Mouse (Mus musculus) liver, adult (tissue): Measurements from ENCODE around the gene F2rl2.

Source experiments
- GATA4 ChIP-seq: IDR thresholded peaks from 2 replicates; pipeline ENCODE4 v1.6.1; 2014; ENCODE audit warnings: mild to moderate bottlenecking, low read length; ENCODE audit not compliant: insufficient replicate concordance

The F2rl2 gene

GRCm38 (mm10) chr13:95739651-95740050 lies 43.0 kb downstream of the F2rl2 start:
- TF ChIP-seq GATA4: no peak

DNA sequence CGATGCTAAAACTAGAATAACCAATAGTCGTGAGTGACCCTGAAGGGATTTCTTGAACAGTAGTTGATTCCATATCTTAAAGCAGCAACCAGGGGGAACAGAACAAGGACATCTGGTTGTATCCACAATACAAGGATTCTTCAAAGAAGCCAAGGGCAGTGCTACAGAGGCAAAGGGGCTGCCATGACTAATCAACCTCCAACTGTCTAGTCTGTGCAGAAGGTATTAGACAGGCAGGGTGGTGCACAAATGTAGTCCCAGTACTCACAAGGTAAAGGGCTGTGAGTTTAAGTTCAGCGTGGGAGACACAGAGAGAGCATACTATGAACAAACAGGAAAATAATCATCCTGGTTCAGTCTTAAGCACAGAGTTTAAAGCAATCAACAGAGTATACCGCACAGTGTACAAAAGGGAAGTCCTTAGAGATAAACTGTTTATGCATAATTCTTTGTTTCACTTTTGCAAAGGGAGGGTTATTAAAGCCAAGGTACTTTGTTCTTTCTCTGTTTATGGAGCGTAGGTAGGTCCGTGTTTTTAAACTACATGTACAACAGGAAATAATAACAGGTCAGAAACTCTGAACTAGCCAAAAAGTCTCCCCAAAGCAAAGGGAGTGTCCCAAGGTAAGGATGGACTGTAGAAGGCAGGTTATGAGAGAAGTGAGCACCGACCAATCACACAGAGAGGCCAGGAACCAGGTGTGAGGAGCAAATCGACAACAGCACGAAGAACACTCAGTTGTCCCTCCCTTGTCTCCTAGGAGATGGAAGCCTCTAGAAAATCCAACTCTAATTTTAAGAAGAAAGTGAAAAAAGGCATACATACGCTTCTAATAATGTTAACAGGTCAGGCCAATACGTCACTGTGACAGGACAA lies 45.4 kb downstream of the F2rl2 start:
- TF ChIP-seq GATA4: no peak

DNA sequence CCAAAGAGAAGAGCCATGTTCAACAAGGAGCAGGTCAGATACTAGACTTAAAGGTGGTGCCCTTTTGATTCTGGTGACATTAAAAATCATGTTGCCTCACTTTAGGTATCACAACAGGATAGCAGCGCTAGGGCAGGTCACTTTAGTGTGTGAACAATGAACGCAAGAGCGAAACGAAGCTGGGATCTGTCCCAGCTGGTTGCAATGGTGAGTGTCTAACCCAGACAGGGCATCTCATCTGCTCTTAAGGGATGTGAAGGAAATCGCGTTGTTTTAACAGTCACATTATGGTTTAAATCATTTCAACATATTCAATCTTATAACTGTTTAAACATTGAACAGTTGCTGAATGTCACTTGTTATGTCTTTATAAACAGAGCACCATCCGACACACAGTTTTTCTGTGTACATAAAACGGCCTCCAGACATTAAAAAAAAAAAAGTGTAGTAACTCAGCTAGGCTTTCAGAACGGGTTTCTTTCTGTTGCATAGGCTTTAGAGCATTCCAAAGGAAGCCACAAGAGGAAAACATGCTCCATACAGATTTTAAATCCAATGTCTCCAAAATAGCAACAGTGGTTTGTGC lies 46.3 kb downstream of the F2rl2 start:
- no peak for TF ChIP-seq GATA4

DNA sequence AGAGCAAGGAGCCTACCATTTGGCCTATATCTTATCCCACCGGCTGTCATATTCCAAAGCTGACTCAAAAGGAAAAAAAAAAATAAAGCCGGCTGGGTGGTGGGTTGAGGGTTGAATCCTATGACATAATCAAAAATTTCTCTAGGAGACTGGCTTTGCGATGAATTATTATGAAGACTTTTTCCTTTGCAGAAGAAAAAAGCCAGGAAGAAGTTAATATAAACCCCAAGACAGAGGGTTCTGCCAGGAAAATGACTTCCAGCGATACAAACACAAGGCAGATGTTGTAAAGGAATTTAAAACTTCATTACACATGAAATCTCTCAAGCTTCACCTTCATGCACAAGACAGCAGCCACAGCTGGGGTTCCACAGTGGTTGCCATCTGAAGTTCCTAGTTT lies 48.8 kb downstream of the F2rl2 start:
- TF ChIP-seq GATA4: no peak

DNA sequence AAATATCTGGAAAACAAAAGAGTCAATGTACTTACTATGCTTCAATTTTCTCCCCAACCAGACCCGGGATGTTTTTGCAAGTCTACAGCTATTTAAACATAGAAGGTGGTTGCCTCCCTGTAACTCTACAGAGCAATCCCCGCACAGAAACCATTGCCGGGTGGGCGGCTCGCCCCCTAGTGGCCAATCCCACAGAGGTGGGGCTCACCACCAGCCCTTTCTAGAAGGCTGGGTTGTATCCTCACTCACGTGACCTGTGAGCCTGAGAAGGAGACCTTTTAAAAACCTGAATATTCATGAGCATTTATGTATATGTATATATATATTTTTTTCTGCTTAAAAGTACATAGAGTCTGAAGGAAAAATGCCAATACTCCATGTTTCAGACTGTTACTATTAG lies 49.9 kb downstream of the F2rl2 start:
- TF ChIP-seq GATA4: no peak

DNA sequence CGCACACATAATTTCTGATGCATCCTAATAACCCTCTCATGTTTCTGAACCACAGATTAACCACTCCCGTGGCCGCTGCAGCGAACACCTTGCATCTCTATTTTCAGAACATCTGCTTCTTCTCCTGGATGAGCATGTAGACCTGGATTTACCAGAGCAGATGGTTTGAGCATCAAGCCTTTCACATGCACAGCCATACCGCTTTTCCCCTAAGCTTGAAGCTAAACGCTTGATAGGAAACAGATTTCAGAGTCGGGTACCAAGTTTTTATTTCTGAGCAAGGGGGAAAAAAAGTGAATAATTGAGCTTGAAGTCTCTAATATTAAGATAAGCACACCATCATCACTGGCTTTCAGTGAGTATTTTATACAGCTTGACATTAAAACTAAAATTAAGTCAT lies 50.4 kb downstream of the F2rl2 start:
- no peak for TF ChIP-seq GATA4

- TF ChIP-seq GATA4: no peak
Observed at GRCm38 (mm10) chr13:95747541-95747940, 50.9 kb downstream of the F2rl2 start.
